Comparison of ENCODE assay signal across 11 mouse cellular contexts in the genomic region with DNA sequence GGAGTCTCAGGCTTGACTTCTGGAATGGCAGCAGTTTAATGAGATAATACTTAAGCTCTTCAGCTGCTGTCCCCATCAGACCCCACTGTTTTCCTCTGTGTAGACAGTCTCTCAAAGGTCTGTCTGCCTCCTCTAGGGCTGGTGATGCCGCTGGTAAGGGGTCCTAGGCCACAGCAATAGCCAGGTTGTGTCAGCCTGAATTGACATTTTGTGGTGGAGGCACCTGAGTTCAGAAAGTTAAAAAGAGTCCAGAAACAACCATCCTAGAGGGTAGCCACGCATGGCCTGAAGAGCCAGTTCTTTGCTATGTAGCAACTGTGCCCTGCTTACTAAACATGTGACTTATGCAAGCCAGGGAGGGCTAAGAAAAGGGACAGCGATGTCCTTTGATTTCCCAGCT.
A peak's percentile ranks its signal among the peaks of the same experiment; 100 is the strongest.
DNase-seq lines count a peak whose midpoint lies in the region; ATAC-seq and TF ChIP-seq lines count a peak whose summit lies in the region.
"Had no signal": no experiment of that assay in that cellular context is flagged by ENCODE, and none has a peak within 500 bp of the region (broad histone marks: within the 10 kb centered on the region; RNA-seq: fewer than 3 reads in every experiment).

No protein-coding gene starts in this region.

- no peak for ATAC-seq in kidney, embryonic 14.5 days (ENCODE audit: low FRiP score, low TSS enrichment)
- no peak for ATAC-seq in embryonic facial prominence, embryonic 11.5 days (replicated peaks; ENCODE audit: insufficient number of reproducible peaks, low FRiP score, low TSS enrichment, low read depth)
- no peak for ATAC-seq in hindbrain, embryonic 12.5 days (ENCODE audit: low FRiP score)
- no peak for ATAC-seq in liver, postnatal 0 days
- ATAC-seq in erythroblast, adult 5-6 weeks (replicated peaks; ENCODE audit: low FRiP score, poor library complexity, severe bottlenecking): no peak

- 84% methylated on average over 3 of the region's 3 CpGs for WGBS in kidney, embryonic 14.5 days
- 92% methylated on average over 3 of the region's 3 CpGs for WGBS in embryonic facial prominence, embryonic 11.5 days
- 90% methylated on average over 3 of the region's 3 CpGs for WGBS in hindbrain, embryonic 12.5 days
- 76% methylated on average over 3 of the region's 3 CpGs for WGBS in liver, postnatal 0 days (ENCODE audit: insufficient replicate concordance)
- 86% methylated on average over 3 of the region's 3 CpGs for WGBS in cerebellum, adult 2 months

- peak overlapping the region; percentile 68; the same call in 1 of the 2 replicates for H3K9ac ChIP-seq in kidney, embryonic 14.5 days (ENCODE audit: low read depth, low read length)
- peak overlapping the region; percentile 33 for H3K9ac ChIP-seq in embryonic facial prominence, embryonic 11.5 days (replicated peaks; ENCODE audit: low read length)
- H3K9ac ChIP-seq in hindbrain, embryonic 12.5 days: 0 out of 2 replicates have a peak overlapping the region, but pooled peaks have one; percentile 41
- no peak overlapping the region for H3K9ac ChIP-seq in liver, postnatal 0 days (replicated peaks)
- H3K9ac ChIP-seq: liver, embryonic 15.5 days had no signal

- H3K4me1 ChIP-seq in kidney, embryonic 14.5 days (ENCODE audit: control insufficient read depth, insufficient read depth, low read length): peaks cover 37% of the 10 kb centered on the region
- H3K4me1 ChIP-seq in embryonic facial prominence, embryonic 11.5 days (ENCODE audit: control insufficient read depth, insufficient read depth, low read length): peaks cover 14% of the 10 kb centered on the region
- peaks cover 40% of the 10 kb centered on the region for H3K4me1 ChIP-seq in hindbrain, embryonic 12.5 days
- H3K4me1 ChIP-seq in liver, postnatal 0 days (ENCODE audit: insufficient read depth): no peaks in the 10 kb centered on the region
- H3K4me1 ChIP-seq in cerebellum, adult 2 months (ENCODE audit: control insufficient read depth, insufficient read depth, low read length): no peaks in the 10 kb centered on the region

- no peak for TF ChIP-seq EP300 in liver, postnatal 0 days (IDR thresholded peaks at IDR 0.05; ENCODE audit: low read depth)

- H3K27ac ChIP-seq in kidney, embryonic 14.5 days (ENCODE audit: low read depth, low read length): peak overlapping the region; percentile 90
- H3K27ac ChIP-seq in embryonic facial prominence, embryonic 11.5 days (replicated peaks; ENCODE audit: low read depth, low read length): peak overlapping the region; percentile 93
- H3K27ac ChIP-seq in hindbrain, embryonic 12.5 days: peak overlapping the region; percentile 85; the same call in 1 of the 2 replicates
- H3K27ac ChIP-seq in liver, postnatal 0 days (ENCODE audit: low read depth): no peak overlapping the region
- H3K27ac ChIP-seq in cerebellum, adult 2 months (ENCODE audit: insufficient read depth, low read length): no peak overlapping the region
- H3K27ac ChIP-seq: liver, embryonic 15.5 days had no signal

- peak overlapping the region; percentile 43 for H3K4me2 ChIP-seq in kidney, embryonic 14.5 days (replicated peaks; ENCODE audit: low read depth, low read length)
- peak overlapping the region; percentile 34; the same call in 1 of the 2 replicates for H3K4me2 ChIP-seq in embryonic facial prominence, embryonic 11.5 days (ENCODE audit: low read depth, low read length)
- peak overlapping the region; percentile 43 for H3K4me2 ChIP-seq in hindbrain, embryonic 12.5 days (replicated peaks)
- peak overlapping the region; percentile 22; the same call in 1 of the 2 replicates for H3K4me2 ChIP-seq in liver, postnatal 0 days (ENCODE audit: low read depth, low read length)
- H3K4me2 ChIP-seq: liver, embryonic 15.5 days had no signal

- no peak for TF ChIP-seq CTCF in liver, postnatal 0 days (IDR thresholded peaks at IDR 0.05; ENCODE audit: low read depth)
- TF ChIP-seq CTCF in cerebellum, adult 2 months (IDR thresholded peaks at IDR 0.05; ENCODE audit: borderline replicate concordance, insufficient read depth, low read depth, low read length): no peak

- TF ChIP-seq POLR2A in cerebellum, adult 2 months (IDR thresholded peaks at IDR 0.05; ENCODE audit: borderline replicate concordance, insufficient read depth, low read length): no peak

- H3K9me3 ChIP-seq in kidney, embryonic 14.5 days (ENCODE audit: control insufficient read depth, low read length): no peaks in the 10 kb centered on the region
- H3K9me3 ChIP-seq in embryonic facial prominence, embryonic 11.5 days (replicated peaks; ENCODE audit: control insufficient read depth, low read length): no peaks in the 10 kb centered on the region
- no peaks in the 10 kb centered on the region for H3K9me3 ChIP-seq in hindbrain, embryonic 12.5 days (replicated peaks)
- no peaks in the 10 kb centered on the region for H3K9me3 ChIP-seq in liver, postnatal 0 days (ENCODE audit: low read length)
- H3K9me3 ChIP-seq: liver, embryonic 15.5 days had no signal

- H3K36me3 ChIP-seq in kidney, embryonic 14.5 days (ENCODE audit: control insufficient read depth, insufficient read depth, low read length): 0 out of 2 replicates have a peak, but pooled peaks cover 3% of the 10 kb centered on the region
- H3K36me3 ChIP-seq in embryonic facial prominence, embryonic 11.5 days (replicated peaks; ENCODE audit: control insufficient read depth, insufficient read depth, low read depth, low read length): no peaks in the 10 kb centered on the region
- H3K36me3 ChIP-seq in hindbrain, embryonic 12.5 days: peaks cover 9% of the 10 kb centered on the region; the same call in 1 of the 2 replicates
- H3K36me3 ChIP-seq in liver, postnatal 0 days (replicated peaks; ENCODE audit: insufficient read depth, low read length): no peaks in the 10 kb centered on the region
- H3K36me3 ChIP-seq: G1E; liver, embryonic 15.5 days had no signal

- peak overlapping the region; percentile 18; the same call in 1 of the 2 replicates for H3K4me3 ChIP-seq in kidney, embryonic 14.5 days (ENCODE audit: low read length)
- H3K4me3 ChIP-seq in embryonic facial prominence, embryonic 11.5 days (ENCODE audit: low read depth, low read length): no peak overlapping the region
- H3K4me3 ChIP-seq in hindbrain, embryonic 12.5 days: no peak overlapping the region
- no peak overlapping the region for H3K4me3 ChIP-seq in liver, postnatal 0 days (ENCODE audit: low read depth, low read length)
- no peak overlapping the region for H3K4me3 ChIP-seq in cerebellum, adult 2 months (replicated peaks; ENCODE audit: insufficient read depth, low read depth, low read length)
- H3K4me3 ChIP-seq: liver, embryonic 15.5 days had no signal

- no peaks in the 10 kb centered on the region for H3K27me3 ChIP-seq in kidney, embryonic 14.5 days (ENCODE audit: control insufficient read depth, insufficient read depth, low read length)
- no peaks in the 10 kb centered on the region for H3K27me3 ChIP-seq in embryonic facial prominence, embryonic 11.5 days (ENCODE audit: control insufficient read depth, insufficient read depth, low read length)
- H3K27me3 ChIP-seq in hindbrain, embryonic 12.5 days: no peaks in the 10 kb centered on the region
- no peaks in the 10 kb centered on the region for H3K27me3 ChIP-seq in liver, postnatal 0 days (ENCODE audit: insufficient read depth, low read length)
- H3K27me3 ChIP-seq in cerebellum, adult 2 months (ENCODE audit: control insufficient read depth, insufficient read depth, low read length): no peaks in the 10 kb centered on the region
- H3K27me3 ChIP-seq: liver, embryonic 15.5 days had no signal

- no peak for DNase-seq in kidney, postnatal 36 days
- no peak for DNase-seq in embryonic facial prominence, embryonic 11.5 days (ENCODE audit: low spot score)
- DNase-seq in liver, postnatal 0 days: no peak
- DNase-seq in cerebellum, adult 2 months: no peak
- DNase-seq in ovary, postnatal 10 days (ENCODE audit: low spot score): no peak
- DNase-seq: thymus, postnatal 25 days had no signal

Comparison
In these comparisons a context has a peak if more than half of its experiments do, and no peak if none do; other contexts are left out.
1. H3K27ac ChIP-seq: peak in kidney, embryonic 14.5 days (single experiment), embryonic facial prominence, embryonic 11.5 days (single experiment) and hindbrain, embryonic 12.5 days (single experiment); none in liver, postnatal 0 days (single experiment) and cerebellum, adult 2 months (single experiment).
2. Peak in every context shown above with its lines, with median percentiles within 50 percentile points of each other: H3K4me2 ChIP-seq.